Mouse (Mus musculus): ENCODE measurements around the gene Cacna1c. TPM values are rescaled to one million over a fixed set of nuclear protein-coding genes. Genes with fewer than 3 reads are reported as not detected.

Gene Cacna1c
- total RNA-seq, 2 experiments from 2014 or later: 80.0 to 84.8 TPM

DNA sequence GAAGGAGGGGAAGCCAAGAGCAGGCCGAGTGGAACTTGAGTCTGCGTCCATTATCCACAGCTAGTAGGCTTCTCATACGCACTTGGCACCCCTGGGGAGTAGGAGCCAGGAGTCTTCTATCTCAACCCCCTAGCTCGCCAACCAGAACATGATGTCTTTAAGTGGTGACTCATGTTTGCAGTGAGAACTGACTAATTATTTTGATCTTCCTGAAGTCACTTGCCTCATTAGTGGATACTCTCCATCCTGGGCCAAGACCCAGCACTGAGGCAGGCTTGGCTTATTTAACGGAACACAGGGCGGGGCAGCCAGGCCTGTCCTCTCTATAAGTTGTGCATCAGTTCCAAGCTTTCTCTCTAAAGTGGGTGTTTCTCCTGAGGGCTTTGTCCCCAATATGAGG lies 177.3 kb downstream of the Cacna1c start:
- DNase-seq: no peak
- intact Hi-C loops (cut with DNase I): no loop called here

DNA sequence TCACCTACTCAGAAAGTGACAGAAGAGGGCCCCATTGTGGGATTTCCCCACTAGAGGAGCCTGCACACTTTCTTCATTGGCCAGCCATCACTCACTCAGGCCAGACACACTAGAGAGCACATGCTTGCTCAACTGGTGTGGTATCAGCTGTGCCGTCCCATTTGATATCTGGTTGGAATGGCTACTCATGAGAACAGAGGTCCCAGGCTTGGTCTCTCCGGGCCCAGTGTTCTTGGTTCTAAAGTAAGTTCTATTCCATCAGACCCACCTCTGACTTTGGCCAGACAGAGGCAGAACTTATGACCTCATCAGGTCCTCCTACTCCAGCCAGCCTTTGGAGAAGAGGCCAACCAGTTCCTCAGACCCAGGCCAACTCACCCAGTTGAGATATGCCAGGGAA lies 178.0 kb downstream of the Cacna1c start:
- intact Hi-C loops (cut with DNase I): no loop called here
- no peak for DNase-seq

DNA sequence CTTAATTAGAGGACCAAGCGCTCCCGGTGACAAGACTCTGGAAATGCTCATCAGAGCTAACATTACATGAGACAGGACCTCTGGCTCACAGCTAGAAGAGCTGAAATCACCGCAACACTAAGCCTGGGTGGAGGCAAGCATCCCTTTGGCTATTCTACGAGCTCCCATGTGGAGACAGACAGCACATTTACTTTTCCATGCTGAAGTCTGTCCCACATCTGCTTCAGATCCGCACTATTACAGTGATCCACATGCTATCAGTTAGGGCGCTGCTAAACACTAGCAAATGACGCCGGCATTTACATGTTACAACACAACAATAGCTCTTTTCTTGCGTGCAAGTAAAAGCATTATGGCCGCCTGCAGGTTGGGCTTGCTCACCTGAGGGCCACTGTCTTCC lies 178.7 kb downstream of the Cacna1c start:
- no peak for DNase-seq
- intact Hi-C loops (cut with DNase I): no loop called here

GRCm38 (mm10) chr6:119015346-119015745 lies 180.9 kb downstream of the Cacna1c start:
- intact Hi-C loops (cut with DNase I): no loop called here
- DNase-seq: no peak

DNA sequence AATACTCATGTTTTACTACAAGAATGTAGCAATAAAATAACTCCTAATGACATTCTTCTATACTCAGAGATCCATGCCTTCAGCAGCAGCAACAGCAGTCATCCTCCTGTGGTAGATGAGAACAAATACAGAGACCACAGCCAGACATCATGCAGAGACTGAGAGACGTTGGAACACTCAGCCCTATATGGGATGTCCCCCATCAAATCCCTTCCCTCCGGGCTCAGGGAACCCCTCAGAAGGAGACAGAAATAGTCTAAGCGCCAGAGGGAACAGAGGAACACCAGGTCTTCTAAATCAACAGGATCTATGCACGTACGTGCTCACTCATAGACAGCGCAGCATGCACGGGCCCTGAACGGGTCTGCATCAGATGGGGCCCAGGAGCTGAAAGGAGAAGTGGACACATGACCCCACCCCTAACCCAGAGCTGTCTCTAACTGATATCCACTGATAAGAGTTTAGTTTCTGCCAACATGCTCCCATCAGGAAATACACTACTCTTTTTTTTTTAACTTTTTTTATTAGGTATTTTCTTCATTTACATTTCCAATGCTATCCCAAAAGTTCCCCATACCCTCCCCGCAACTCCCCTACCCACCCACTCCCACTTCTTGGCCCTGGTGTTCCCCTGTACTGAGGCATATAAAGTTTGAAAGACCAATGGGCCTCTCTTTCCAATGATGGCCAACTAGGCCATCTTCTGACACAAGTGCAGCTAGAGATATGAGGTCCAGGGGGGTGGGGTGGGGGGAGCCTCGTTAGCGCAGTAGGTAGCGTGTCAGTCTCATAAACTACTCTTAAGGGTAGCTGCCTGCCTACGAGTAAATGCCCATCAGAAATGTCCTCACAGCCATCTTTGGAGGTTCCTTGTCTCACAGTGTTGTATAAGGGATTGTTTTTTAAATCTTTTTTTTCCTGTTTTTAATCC lies 182.8 kb downstream of the Cacna1c start:
- intact Hi-C loops (cut with DNase I): no loop called here
- DNase-seq: no peak

GRCm38 (mm10) chr6:119010875-119011274 lies 185.3 kb downstream of the Cacna1c start:
- intact Hi-C loops (cut with DNase I): no loop called here
- no peak for DNase-seq

DNA sequence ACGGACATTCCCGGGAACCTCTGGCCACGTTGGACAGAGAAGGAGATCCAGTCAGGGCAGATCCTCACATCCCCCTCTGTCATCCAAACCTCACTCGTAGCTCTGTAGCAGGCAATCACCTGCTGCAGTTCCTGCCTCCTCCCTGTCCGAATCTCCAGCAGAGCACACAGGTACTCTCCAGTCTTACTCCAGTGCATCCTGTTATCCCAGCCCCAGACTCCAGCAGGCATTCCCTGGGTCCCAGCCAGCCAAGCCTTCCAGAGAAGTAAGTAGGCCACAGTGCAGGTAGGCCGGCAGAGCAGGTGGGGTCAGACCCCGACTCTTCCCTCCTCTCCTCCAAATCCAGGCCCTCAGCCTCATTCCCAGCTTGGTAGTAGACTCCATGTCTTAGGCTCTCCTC lies 186.7 kb downstream of the Cacna1c start:
- DNase-seq: no peak
- intact Hi-C loops (cut with DNase I): no loop called here

GRCm38 (mm10) chr6:119008638-119009166 lies 187.5 kb downstream of the Cacna1c start:
- DNase-seq: no peak
- intact Hi-C loops (cut with DNase I): no loop called here

- no peak for DNase-seq
- intact Hi-C loops (cut with DNase I): no loop called here
These were observed 191.6 kb downstream of the Cacna1c start for GRCm38 (mm10) chr6:119004596-119004995.

GRCm38 (mm10) chr6:119001442-119001841 lies 194.8 kb downstream of the Cacna1c start:
- no peak for DNase-seq
- intact Hi-C loops (cut with DNase I): no loop called here

DNA sequence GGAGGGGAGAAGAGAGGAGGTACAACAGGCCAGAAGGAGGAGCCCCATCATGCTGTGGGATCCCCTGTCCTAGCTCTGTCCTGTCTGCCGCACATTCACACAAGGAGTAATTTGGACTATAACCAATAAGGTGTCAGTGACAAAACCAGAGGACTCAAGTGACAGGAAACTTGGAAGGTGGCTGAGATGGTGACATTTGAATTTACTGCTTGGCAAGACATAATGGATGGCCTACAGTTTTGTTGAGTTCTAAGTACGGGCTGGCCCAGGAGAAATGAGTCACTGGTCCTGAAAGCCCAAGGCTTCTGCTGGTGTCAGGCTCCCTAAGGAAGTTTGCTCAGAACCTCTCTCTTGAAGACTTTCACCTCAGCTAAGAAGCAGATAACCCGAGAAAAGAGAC lies 196.0 kb downstream of the Cacna1c start:
- intact Hi-C loops (cut with DNase I): no loop called here

GRCm38 (mm10) chr6:118999329-118999875 lies 196.8 kb downstream of the Cacna1c start:
- intact Hi-C loops (cut with DNase I): no loop called here
- DNase-seq: no peak

More for the DNA sequence above, 196.0 kb downstream of the Cacna1c start:
- no peak for DNase-seq

- DNase-seq: no peak
- intact Hi-C loops (cut with DNase I): no loop called here
These were observed 198.8 kb downstream of the Cacna1c start for GRCm38 (mm10) chr6:118997397-118997796.

DNA sequence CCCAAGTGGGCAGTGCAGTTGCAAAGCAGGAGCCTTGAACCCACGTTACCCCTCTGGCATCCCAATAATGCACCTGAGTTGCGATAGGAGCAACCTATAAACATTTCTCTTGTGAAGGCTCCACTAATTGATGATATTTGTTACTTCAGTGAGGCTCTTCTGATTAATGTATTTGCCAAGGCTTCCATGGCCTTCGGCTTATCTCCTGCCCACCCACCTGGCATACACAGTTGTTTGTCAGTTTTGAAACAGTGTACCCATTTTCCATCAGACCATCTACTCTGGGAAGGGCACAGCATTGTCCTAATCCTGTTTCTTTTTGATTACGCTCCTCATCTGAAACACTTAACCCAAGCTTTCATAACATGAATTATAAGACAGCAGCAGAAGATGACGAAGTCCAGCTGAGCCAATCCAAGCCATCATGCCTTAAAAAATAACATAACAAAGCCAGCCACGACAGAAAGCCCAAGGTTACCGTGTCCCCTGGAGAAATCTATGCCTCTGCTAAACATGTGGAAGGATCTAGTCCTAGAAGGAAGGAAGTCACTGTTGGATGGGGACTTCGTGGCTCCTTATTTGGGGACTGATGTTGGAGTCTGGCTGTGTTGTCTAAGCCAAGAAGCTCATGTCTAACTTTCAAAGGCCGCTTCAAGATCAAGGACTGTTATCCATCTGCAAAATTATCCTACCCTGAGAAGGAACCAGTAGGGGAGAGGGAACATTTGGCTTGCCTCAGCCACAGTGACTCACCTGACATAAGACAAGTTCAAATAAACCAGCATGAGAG lies 201.8 kb downstream of the Cacna1c start:
- DNase-seq: no peak
- intact Hi-C loops (cut with DNase I): no loop called here

GRCm38 (mm10) chr6:118992391-118992790 lies 203.8 kb downstream of the Cacna1c start:
- DNase-seq: no peak
- intact Hi-C loops (cut with DNase I): no loop called here

GRCm38 (mm10) chr6:118989999-118990776 lies 206.0 kb downstream of the Cacna1c start:
- no peak for DNase-seq
- intact Hi-C loops (cut with DNase I): no loop called here

- peak; percentile 18 for DNase-seq
- intact Hi-C loops (cut with DNase I): no loop called here
These were observed 211.9 kb downstream of the Cacna1c start for GRCm38 (mm10) chr6:118984181-118984901.

DNA sequence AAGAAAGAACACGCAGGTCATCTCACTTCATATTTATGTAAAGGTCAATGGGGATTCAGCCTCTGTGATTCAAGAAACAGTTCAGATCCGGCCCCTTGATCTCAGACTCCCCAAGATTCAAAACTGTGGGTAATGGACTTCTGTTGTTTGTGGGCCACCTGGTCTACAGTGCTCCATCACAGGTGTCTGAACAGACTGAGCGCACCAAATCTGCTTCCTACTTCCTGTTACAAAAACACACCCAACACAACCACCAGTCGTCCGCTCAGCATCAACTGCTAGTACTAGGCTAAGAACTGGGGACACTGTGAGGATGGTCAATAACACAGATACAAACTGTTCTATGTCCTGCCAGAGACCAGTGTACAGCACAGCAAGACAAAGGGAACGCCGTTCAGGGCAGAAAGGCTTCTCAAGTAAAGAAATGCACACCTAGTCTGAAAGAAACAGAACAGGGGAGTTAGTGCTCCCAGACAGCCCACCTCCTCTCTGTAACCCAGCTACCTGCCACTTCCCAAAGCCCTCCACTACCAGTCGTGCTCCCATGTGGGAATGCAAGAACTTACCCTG lies 212.7 kb downstream of the Cacna1c start:
- no peak for DNase-seq
- intact Hi-C loops (cut with DNase I): no loop called here

DNA sequence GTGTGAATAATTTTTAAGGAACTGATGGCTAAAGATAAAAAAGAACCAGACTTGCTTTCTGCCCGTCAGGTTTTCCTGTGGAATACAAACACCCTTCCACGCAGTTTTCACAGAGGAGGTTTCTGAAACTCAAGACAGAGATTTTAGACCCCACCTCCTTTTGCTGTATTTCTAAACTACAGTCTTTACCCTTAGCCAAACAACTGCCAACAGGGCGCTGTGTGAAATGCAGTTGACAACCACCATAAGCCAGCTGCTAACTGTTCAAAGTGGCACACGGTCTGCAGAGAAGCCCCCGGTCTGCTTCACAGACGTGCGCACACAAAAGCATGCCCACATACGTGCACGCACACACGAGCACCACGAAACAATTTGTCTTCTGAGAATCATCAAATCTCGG lies 216.0 kb downstream of the Cacna1c start:
- DNase-seq: no peak
- intact Hi-C loops (cut with DNase I): no loop called here
